In genomic region chr7:81212261-81212681, GRCm38 (mm10) we compare ENCODE assay signal across 8 mouse cellular contexts. TPM values are rescaled to one million over a fixed set of nuclear protein-coding genes. Genes with fewer than 3 reads are reported as not detected.
DNase-seq lines count a peak whose midpoint lies in the region; ATAC-seq and TF ChIP-seq lines count a peak whose summit lies in the region.

No protein-coding gene starts in this region.

- ATAC-seq in intestine, embryonic 16.5 days: peak; percentile 56
- ATAC-seq in liver, embryonic 16.5 days (ENCODE audit: low read depth): 0 out of 2 replicates have a peak, but pooled peaks have one; percentile 19
- ATAC-seq in stomach, postnatal 0 days (ENCODE audit: low FRiP score, low TSS enrichment): peak; percentile 51
- ATAC-seq in frontal cortex, adult (ENCODE audit: low TSS enrichment): no peak

- H3K9me3 ChIP-seq in intestine, embryonic 16.5 days (ENCODE audit: control insufficient read depth, low read length): no peaks in the 10 kb centered on the region
- H3K9me3 ChIP-seq in liver, embryonic 16.5 days (replicated peaks; ENCODE audit: control insufficient read depth, low read length): no peaks in the 10 kb centered on the region
- H3K9me3 ChIP-seq in stomach, postnatal 0 days (ENCODE audit: control insufficient read depth, low read length): no peaks in the 10 kb centered on the region

- no peak for TF ChIP-seq CTCF in cortical plate, adult 2 months (IDR thresholded peaks at IDR 0.05; ENCODE audit: extremely low read depth, insufficient read depth, low read length)
- no peak for TF ChIP-seq CTCF in stomach, postnatal 0 days (IDR thresholded peaks at IDR 0.05; ENCODE audit: low read depth)

- 1% methylated on average over 22 of the region's 22 CpGs for WGBS in intestine, embryonic 16.5 days
- under 1% methylated on average over 22 of the region's 22 CpGs for WGBS in liver, embryonic 16.5 days (ENCODE audit: insufficient replicate concordance)
- under 1% methylated on average over 22 of the region's 22 CpGs for WGBS in stomach, postnatal 0 days

- peak overlapping the region; percentile 86 for H3K4me2 ChIP-seq in intestine, embryonic 16.5 days (ENCODE audit: low read depth, low read length)
- H3K4me2 ChIP-seq in liver, embryonic 16.5 days (ENCODE audit: low read depth, low read length): peak overlapping the region; percentile 72
- peak overlapping the region; percentile 69 for H3K4me2 ChIP-seq in stomach, postnatal 0 days (replicated peaks; ENCODE audit: low read depth)

- H3K27ac ChIP-seq in cortical plate, adult 2 months (ENCODE audit: insufficient read depth, low read length): peak overlapping the region; percentile 86
- peak overlapping the region; percentile 72 for H3K27ac ChIP-seq in intestine, embryonic 16.5 days (ENCODE audit: low read length)
- peak overlapping the region; percentile 75 for H3K27ac ChIP-seq in liver, embryonic 16.5 days (ENCODE audit: low read length)
- peak overlapping the region; percentile 85 for H3K27ac ChIP-seq in stomach, postnatal 0 days (replicated peaks)

- TF ChIP-seq POLR2A in cortical plate, adult 2 months (IDR thresholded peaks at IDR 0.05; ENCODE audit: extremely low read depth, insufficient read depth, low read length): no peak

- no peak for TF ChIP-seq EP300 in stomach, postnatal 0 days (optimal IDR thresholded peaks at IDR 0.05)

- H3K4me1 ChIP-seq in cortical plate, adult 2 months (ENCODE audit: control insufficient read depth, insufficient read depth, low read length): no peaks in the 10 kb centered on the region
- H3K4me1 ChIP-seq in intestine, embryonic 16.5 days (ENCODE audit: control insufficient read depth, insufficient read depth, low read length): peaks cover 17% of the 10 kb centered on the region
- H3K4me1 ChIP-seq in liver, embryonic 16.5 days (ENCODE audit: control insufficient read depth, low read depth, low read length): peaks cover 4% of the 10 kb centered on the region
- no peaks in the 10 kb centered on the region for H3K4me1 ChIP-seq in stomach, postnatal 0 days (replicated peaks; ENCODE audit: control insufficient read depth, insufficient read depth)

- H3K36me3 ChIP-seq in intestine, embryonic 16.5 days (ENCODE audit: control insufficient read depth, insufficient read depth, low read length): no peaks in the 10 kb centered on the region
- H3K36me3 ChIP-seq in liver, embryonic 16.5 days (ENCODE audit: control insufficient read depth, insufficient read depth): no peaks in the 10 kb centered on the region
- no peaks in the 10 kb centered on the region for H3K36me3 ChIP-seq in stomach, postnatal 0 days (ENCODE audit: control insufficient read depth, insufficient read depth, low read length)

- peak overlapping the region; percentile 34 for H3K4me3 ChIP-seq in cortical plate, adult 2 months (ENCODE audit: insufficient read depth, low read length)
- peak overlapping the region; percentile 58 for H3K4me3 ChIP-seq in intestine, embryonic 16.5 days (ENCODE audit: low read length)
- peak overlapping the region; percentile 64 for H3K4me3 ChIP-seq in liver, embryonic 16.5 days (ENCODE audit: low read depth, low read length)
- peak overlapping the region; percentile 59 for H3K4me3 ChIP-seq in stomach, postnatal 0 days (ENCODE audit: low read depth, low read length)

- H3K27me3 ChIP-seq in intestine, embryonic 16.5 days (replicated peaks; ENCODE audit: control insufficient read depth, insufficient read depth, low read length): peaks cover 21% of the 10 kb centered on the region
- H3K27me3 ChIP-seq in liver, embryonic 16.5 days (ENCODE audit: control insufficient read depth, insufficient read depth, low read depth, low read length): peaks cover 44% of the 10 kb centered on the region
- H3K27me3 ChIP-seq in stomach, postnatal 0 days (ENCODE audit: control insufficient read depth, insufficient read depth, low read length): no peaks in the 10 kb centered on the region; the same call in 1 of the 2 replicates

- H3K9ac ChIP-seq in intestine, embryonic 16.5 days (ENCODE audit: low read depth, low read length): peak overlapping the region; percentile 49
- H3K9ac ChIP-seq in liver, embryonic 16.5 days (ENCODE audit: low read depth, low read length): peak overlapping the region; percentile 41
- H3K9ac ChIP-seq in stomach, postnatal 0 days (ENCODE audit: low read length): peak overlapping the region; percentile 52

- peak; percentile 94 for DNase-seq in ZHBTc4 (ENCODE audit: low read depth, low spot score)
- DNase-seq in heart, adult 18-20 months: peak; percentile 80 to 88
- DNase-seq in natural killer cell, adult 2 months (ENCODE audit: low spot score in 2 of 2): peak; percentile 62 to 73
- peak; percentile 76 for DNase-seq in stomach, postnatal 0 days (ENCODE audit: low spot score)

RNA-seq across cellular contexts. Expression of gene Pde8a, which starts 1.1 kb away (rescaled TPM):
- 13.1 and 16.1 TPM in 2 replicates for polyA plus RNA-seq in cortical plate, adult 2 months (2012; rRNA removed)
- total RNA-seq in heart, adult 18-20 months (2021): 10 to 100 TPM; 13.8 to 16.1 TPM
- polyA plus RNA-seq in intestine, embryonic 16.5 days (2015; fragmentation: Nextera tagmentation; extraction: Ambion mirVana): 1.4 and 1.6 TPM in 2 replicates
- polyA plus RNA-seq in liver, embryonic 16.5 days (2015; fragmentation: Nextera tagmentation; extraction: Ambion mirVana): 1.1 and 1.2 TPM in 2 replicates
- polyA plus RNA-seq in stomach, postnatal 0 days (2015; fragmentation: Nextera tagmentation; extraction: Ambion mirVana): 4.9 and 5.0 TPM in 2 replicates
